Mouse (Mus musculus): ENCODE results near the gene Guca1a.

DNA sequence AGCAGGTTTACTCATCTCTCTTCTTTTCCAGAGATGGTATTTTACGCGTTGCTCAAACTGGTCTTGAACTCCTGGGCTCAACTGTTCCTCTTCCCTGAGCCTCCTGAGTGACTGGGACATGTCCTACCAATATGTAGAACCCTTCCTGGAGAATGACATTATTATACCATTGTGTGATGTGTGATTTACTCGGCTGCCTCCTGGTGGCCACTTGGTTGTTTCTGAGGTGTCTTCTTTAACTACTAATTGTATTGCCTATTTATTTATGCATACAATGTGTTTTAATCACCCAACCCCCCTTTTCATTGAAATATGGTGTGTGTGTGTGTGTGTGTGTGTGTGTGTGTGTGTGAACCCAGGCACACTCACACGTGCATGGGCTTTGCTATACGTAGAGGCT is 30.4 kb upstream of the Guca1a start:
- TF ChIP-seq CTCF (conservative IDR thresholded peaks at IDR 0.05; ENCODE audit: low read length) (0 out of 2 replicates have a peak, but pooled peaks have one; percentile 18), POU5F1 (IDR thresholded peaks at IDR 0.05; ENCODE audit: borderline replicate concordance, low read length) (no peak), NANOG (IDR thresholded peaks at IDR 0.05; ENCODE audit: borderline replicate concordance, low read length) (no peak)
